Mouse (Mus musculus): Measurements from ENCODE around the gene Dhx40. TPM values are rescaled to one million over a fixed set of nuclear protein-coding genes. Genes with fewer than 3 reads are reported as not detected.

Gene Dhx40
- polyA plus RNA-seq, 1 experiment = 18.6 TPM

- TF ChIP-seq POLR2A (IDR thresholded peaks at IDR 0.05; ENCODE audit: borderline replicate concordance, extremely low read depth, insufficient read depth, insufficient read length, poor library complexity, severe bottlenecking) = no peak
- TF ChIP-seq CTCF (IDR thresholded peaks at IDR 0.05; ENCODE audit: borderline replicate concordance, extremely low read depth, insufficient read depth, insufficient read length) = no peak
- DNase-seq (ENCODE audit: low read depth) = no peak
Measured at GRCm38 (mm10) chr11:86758559-86758958, 49.0 kb downstream of the Dhx40 start.

GRCm38 (mm10) chr11:86757480-86758371 lies 49.8 kb downstream of the Dhx40 start, which contains the start of gene Cltc:
Gene Cltc, minus strand, starts transcription at chr11:86757565.
- peak; percentile 100 for DNase-seq (ENCODE audit: low read depth)
- TF ChIP-seq POLR2A (IDR thresholded peaks at IDR 0.05; ENCODE audit: borderline replicate concordance, extremely low read depth, insufficient read depth, insufficient read length, poor library complexity, severe bottlenecking) (peak; percentile 90), CTCF (IDR thresholded peaks at IDR 0.05; ENCODE audit: borderline replicate concordance, extremely low read depth, insufficient read depth, insufficient read length) (peak; percentile 38; the same call in 1 of the 2 replicates)

- no peak for DNase-seq (ENCODE audit: low read depth)
- TF ChIP-seq POLR2A (IDR thresholded peaks at IDR 0.05; ENCODE audit: borderline replicate concordance, extremely low read depth, insufficient read depth, insufficient read length, poor library complexity, severe bottlenecking) = no peak
- TF ChIP-seq CTCF (IDR thresholded peaks at IDR 0.05; ENCODE audit: borderline replicate concordance, extremely low read depth, insufficient read depth, insufficient read length) = no peak
Measured at GRCm38 (mm10) chr11:86757142-86757479, 50.4 kb downstream of the Dhx40 start.

GRCm38 (mm10) chr11:86756156-86757141 lies 51.1 kb downstream of the Dhx40 start:
- TF ChIP-seq CTCF (IDR thresholded peaks at IDR 0.05; ENCODE audit: borderline replicate concordance, extremely low read depth, insufficient read depth, insufficient read length) (no peak), POLR2A (IDR thresholded peaks at IDR 0.05; ENCODE audit: borderline replicate concordance, extremely low read depth, insufficient read depth, insufficient read length, poor library complexity, severe bottlenecking) (no peak)

GRCm38 (mm10) chr11:86752404-86752803 lies 55.1 kb downstream of the Dhx40 start:
- no peak for DNase-seq (ENCODE audit: low read depth)
- no peak for TF ChIP-seq CTCF (IDR thresholded peaks at IDR 0.05; ENCODE audit: borderline replicate concordance, extremely low read depth, insufficient read depth, insufficient read length)
- no peak for TF ChIP-seq POLR2A (IDR thresholded peaks at IDR 0.05; ENCODE audit: borderline replicate concordance, extremely low read depth, insufficient read depth, insufficient read length, poor library complexity, severe bottlenecking)

More at GRCm38 (mm10) chr11:86756156-86757141, 51.1 kb downstream of the Dhx40 start:
- DNase-seq (ENCODE audit: low read depth) = peak; percentile 84

GRCm38 (mm10) chr11:86751010-86751409 lies 56.5 kb downstream of the Dhx40 start:
- no peak for TF ChIP-seq POLR2A (IDR thresholded peaks at IDR 0.05; ENCODE audit: borderline replicate concordance, extremely low read depth, insufficient read depth, insufficient read length, poor library complexity, severe bottlenecking)
- DNase-seq (ENCODE audit: low read depth) = no peak

- DNase-seq (ENCODE audit: low read depth) = peak; percentile 34
- TF ChIP-seq POLR2A (IDR thresholded peaks at IDR 0.05; ENCODE audit: borderline replicate concordance, extremely low read depth, insufficient read depth, insufficient read length, poor library complexity, severe bottlenecking) = no peak
- no peak for TF ChIP-seq CTCF (IDR thresholded peaks at IDR 0.05; ENCODE audit: borderline replicate concordance, extremely low read depth, insufficient read depth, insufficient read length)
Measured at GRCm38 (mm10) chr11:86749776-86750423, 57.6 kb downstream of the Dhx40 start.

GRCm38 (mm10) chr11:86745634-86746404 lies 61.7 kb downstream of the Dhx40 start:
- no peak for TF ChIP-seq CTCF (IDR thresholded peaks at IDR 0.05; ENCODE audit: borderline replicate concordance, extremely low read depth, insufficient read depth, insufficient read length)
- no peak for TF ChIP-seq POLR2A (IDR thresholded peaks at IDR 0.05; ENCODE audit: borderline replicate concordance, extremely low read depth, insufficient read depth, insufficient read length, poor library complexity, severe bottlenecking)
- DNase-seq (ENCODE audit: low read depth) = no peak

- no peak for DNase-seq (ENCODE audit: low read depth)
- TF ChIP-seq POLR2A (IDR thresholded peaks at IDR 0.05; ENCODE audit: borderline replicate concordance, extremely low read depth, insufficient read depth, insufficient read length, poor library complexity, severe bottlenecking) = no peak
- TF ChIP-seq CTCF (IDR thresholded peaks at IDR 0.05; ENCODE audit: borderline replicate concordance, extremely low read depth, insufficient read depth, insufficient read length) = no peak
Measured at GRCm38 (mm10) chr11:86742605-86743004, 64.9 kb downstream of the Dhx40 start.

- TF ChIP-seq CTCF (IDR thresholded peaks at IDR 0.05; ENCODE audit: borderline replicate concordance, extremely low read depth, insufficient read depth, insufficient read length) (no peak), POLR2A (IDR thresholded peaks at IDR 0.05; ENCODE audit: borderline replicate concordance, extremely low read depth, insufficient read depth, insufficient read length, poor library complexity, severe bottlenecking) (no peak)
- no peak for DNase-seq (ENCODE audit: low read depth)
Measured at GRCm38 (mm10) chr11:86741505-86741904, 66.0 kb downstream of the Dhx40 start.
